Mouse (Mus musculus) hindbrain, embryonic 14.5 days (tissue): ENCODE measurements at regions not wholly inside any gene's neighbourhood (a gene's known extent, or its start where the extent isn't known, plus 50 kb on each side); places are given as distances from the start of the nearest gene placed in this dataset.

Experiments
- ATAC-seq: fragments of 200-750 bp; cut with Nextera tagmentation; 2 replicates; pipeline ENCODE4 v1.8.0; 2017; ENCODE audit warnings: moderate number of reproducible peaks, mild to moderate bottlenecking, moderate TSS enrichment, moderate library complexity; ENCODE audit not compliant: low FRiP score
- DNase-seq: peaks from one replicate; pipeline ENCODE4 v3.0.0-alpha.2; 2015; ENCODE audit warnings: low spot score
- H3K27ac ChIP-seq: fragments of 300-500 bp; sonication (generic); 2 replicates; pipeline ENCODE4 v1.5.1; 2014; ENCODE audit warnings: mild to moderate bottlenecking, moderate library complexity
- H3K27me3 ChIP-seq: fragments of 300-500 bp; sonication (generic); 2 replicates; pipeline ENCODE4 v1.6.1; 2014; ENCODE audit warnings: mild to moderate bottlenecking, low read length, mixed read lengths; ENCODE audit not compliant: control insufficient read depth, insufficient read depth
- H3K36me3 ChIP-seq: fragments of 300-500 bp; sonication (generic); replicated peaks from 2 replicates; pipeline ENCODE4 v1.6.1; 2014; ENCODE audit not compliant: control insufficient read depth, insufficient read depth
- H3K4me1 ChIP-seq: fragments of 300-500 bp; sonication (generic); replicated peaks from 2 replicates; pipeline ENCODE4 v1.6.1; 2014; ENCODE audit warnings: antibody characterized with exemption, low read length, mixed read lengths; ENCODE audit not compliant: control insufficient read depth, insufficient read depth
- H3K4me2 ChIP-seq: fragments of 300-500 bp; sonication (generic); replicated peaks from 2 replicates; pipeline ENCODE4 v1.6.1; 2014; ENCODE audit warnings: mild to moderate bottlenecking, moderate library complexity
- H3K4me3 ChIP-seq: fragments of 300-500 bp; sonication (generic); replicated peaks from 2 replicates; pipeline ENCODE4 v1.5.1; 2014; ENCODE audit warnings: mild to moderate bottlenecking, low read length
- H3K9ac ChIP-seq: fragments of 300-500 bp; sonication (generic); 2 replicates; pipeline ENCODE4 v1.6.1; 2014
- H3K9me3 ChIP-seq: fragments of 300-500 bp; sonication (generic); 2 replicates; pipeline ENCODE4 v1.6.1; 2016; ENCODE audit warnings: low read length; ENCODE audit not compliant: control insufficient read depth
- WGBS: fragments of 180-500 bp; shearing (Covaris S2); extraction: QIAGEN DNeasy Blood & Tissue Kit; methylation state at CpG from one replicate; pipeline ENCODE4 v1.1.7; 2014; 5-methylcytosine and 5-hydroxymethylcytosine counted together

DNA sequence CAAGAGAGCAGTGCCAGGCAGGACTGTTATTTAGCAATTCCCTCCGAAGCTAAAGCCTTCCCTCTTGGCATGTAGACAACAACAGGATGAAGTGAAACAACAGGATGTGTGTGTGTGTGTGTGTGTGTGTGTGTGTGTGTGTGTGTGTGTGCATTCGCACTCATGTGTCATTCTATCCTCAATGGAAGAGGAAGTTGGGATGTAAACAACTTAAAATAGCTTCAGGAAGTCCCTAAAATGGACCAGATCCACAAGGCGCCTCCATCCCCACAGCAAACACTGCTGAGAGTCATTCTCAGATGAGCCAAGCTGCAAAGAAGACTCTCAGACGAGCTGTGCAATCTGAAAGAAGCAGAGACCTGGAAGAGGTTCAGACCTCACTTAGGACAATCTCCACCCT, 114.4 kb upstream of the Dock1 start:
- Histone ChIP-seq H3K27me3 (no peaks in the 10 kb centered on the region), H3K4me1 (0 out of 2 replicates have a peak, but pooled peaks cover 6% of the 10 kb centered on the region), H3K9ac (no peak overlapping the region), H3K27ac (no peak overlapping the region), H3K9me3 (no peaks in the 10 kb centered on the region), H3K36me3 (no peaks in the 10 kb centered on the region), H3K4me3 (no peak overlapping the region), H3K4me2 (no peak overlapping the region)
- DNase-seq (no peak), ATAC-seq (no peak)
- WGBS, result 89% methylated on average over 4 of the region's 4 CpGs

DNA sequence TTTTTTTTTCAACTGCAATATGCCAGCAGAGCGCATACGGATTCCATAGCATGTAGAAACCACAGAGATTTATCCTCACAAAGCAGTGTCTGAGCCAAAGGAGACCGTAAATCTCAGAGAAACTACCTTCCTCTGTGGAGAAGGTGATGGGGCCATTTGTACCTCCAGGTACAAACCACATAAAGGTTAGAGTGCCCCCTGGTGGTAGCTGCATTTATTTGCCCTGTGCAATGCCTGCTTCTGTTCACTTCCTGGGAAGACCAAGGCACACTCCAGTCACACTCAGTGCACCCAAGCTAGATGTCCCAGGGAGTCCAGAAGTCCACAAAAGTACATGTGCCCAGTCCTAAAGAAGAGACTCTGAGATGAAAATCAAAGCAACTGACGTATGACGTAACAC, 104.1 kb upstream of the Dock1 start:
- Histone ChIP-seq H3K36me3 (no peaks in the 10 kb centered on the region), H3K27ac (no peak overlapping the region), H3K4me2 (no peak overlapping the region), H3K9me3 (no peaks in the 10 kb centered on the region), H3K9ac (no peak overlapping the region), H3K4me1 (no peaks in the 10 kb centered on the region), H3K4me3 (no peak overlapping the region), H3K27me3 (no peaks in the 10 kb centered on the region)
- ATAC-seq, result no peak
- peak; percentile 66 for DNase-seq
- WGBS, result 74% methylated on average over 5 of the region's 5 CpGs

GRCm38 (mm10) chr7:134569247-134569646, 101.2 kb upstream of the Dock1 start:
- H3K9ac ChIP-seq, result no peak overlapping the region
- no peak overlapping the region for H3K27ac ChIP-seq
- ATAC-seq, result no peak
- H3K36me3 ChIP-seq, result no peaks in the 10 kb centered on the region
- no peak overlapping the region for H3K4me2 ChIP-seq
- no peaks in the 10 kb centered on the region for H3K27me3 ChIP-seq
- no peak for DNase-seq
- H3K9me3 ChIP-seq, result no peaks in the 10 kb centered on the region
- 84% methylated on average over 3 of the region's 3 CpGs for WGBS
- no peak overlapping the region for H3K4me3 ChIP-seq
- no peaks in the 10 kb centered on the region for H3K4me1 ChIP-seq

DNA sequence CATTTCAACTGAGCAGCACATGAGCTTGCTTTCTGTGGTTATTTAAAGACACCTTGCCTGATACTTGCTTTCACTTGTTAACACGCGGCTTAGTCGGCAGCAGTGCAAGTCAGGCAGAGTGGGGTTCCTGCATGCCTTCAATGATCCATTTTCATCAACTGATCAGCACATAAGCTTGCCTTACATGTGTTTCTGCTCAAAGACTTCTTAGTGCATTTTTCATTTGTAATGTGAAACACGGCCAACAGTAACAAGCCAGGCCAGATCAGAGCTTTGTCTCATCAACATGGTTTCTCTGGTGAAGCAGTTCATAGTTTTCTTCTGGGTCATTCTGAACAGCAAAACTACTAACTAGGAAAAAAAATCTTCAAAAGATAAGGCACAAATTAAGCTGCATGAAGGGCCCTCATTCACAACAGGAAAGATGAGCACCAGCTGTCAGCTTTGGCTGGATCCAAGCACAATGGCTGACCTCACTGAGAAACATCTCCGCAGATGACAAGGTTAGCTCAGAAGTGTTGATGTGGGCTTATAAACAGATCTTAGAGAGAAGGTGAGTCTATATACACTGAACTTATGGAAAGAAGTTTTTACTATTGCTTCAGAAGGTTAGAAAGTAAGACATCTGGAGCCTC, 100.2 kb upstream of the Dock1 start:
- ATAC-seq (no peak), DNase-seq (no peak)
- Histone ChIP-seq H3K27me3 (no peaks in the 10 kb centered on the region), H3K4me2 (no peak overlapping the region), H3K9me3 (no peaks in the 10 kb centered on the region), H3K27ac (no peak overlapping the region), H3K36me3 (no peaks in the 10 kb centered on the region), H3K9ac (no peak overlapping the region), H3K4me3 (no peak overlapping the region), H3K4me1 (no peaks in the 10 kb centered on the region)
- 93% methylated on average over 5 of the region's 5 CpGs for WGBS

GRCm38 (mm10) chr7:134581746-134582145, 88.7 kb upstream of the Dock1 start:
- Histone ChIP-seq H3K4me2 (no peak overlapping the region), H3K27ac (no peak overlapping the region), H3K4me1 (no peaks in the 10 kb centered on the region), H3K9me3 (no peaks in the 10 kb centered on the region), H3K27me3 (no peaks in the 10 kb centered on the region), H3K9ac (no peak overlapping the region), H3K4me3 (no peak overlapping the region), H3K36me3 (no peaks in the 10 kb centered on the region)
- DNase-seq, result no peak
- no peak for ATAC-seq

- H3K4me2 ChIP-seq, result no peak overlapping the region
- ATAC-seq, result no peak
- H3K27me3 ChIP-seq, result no peaks in the 10 kb centered on the region
- no peak overlapping the region for H3K4me3 ChIP-seq
- DNase-seq, result no peak
- H3K9ac ChIP-seq, result no peak overlapping the region
- no peaks in the 10 kb centered on the region for H3K9me3 ChIP-seq
- no peaks in the 10 kb centered on the region for H3K36me3 ChIP-seq
- H3K27ac ChIP-seq, result no peak overlapping the region
- H3K4me1 ChIP-seq, result no peaks in the 10 kb centered on the region
- WGBS, result 85% methylated on average over 5 of the region's 5 CpGs
These were observed 85.0 kb upstream of the Dock1 start for GRCm38 (mm10) chr7:134585478-134585877.

- Histone ChIP-seq H3K9ac (no peak overlapping the region), H3K36me3 (no peaks in the 10 kb centered on the region), H3K27ac (no peak overlapping the region), H3K4me2 (no peak overlapping the region), H3K9me3 (no peaks in the 10 kb centered on the region), H3K4me1 (no peaks in the 10 kb centered on the region), H3K27me3 (no peaks in the 10 kb centered on the region), H3K4me3 (no peak overlapping the region)
- 95% methylated on average over 6 of the region's 6 CpGs for WGBS
- DNase-seq, result no peak
- ATAC-seq, result no peak
These were observed 83.5 kb upstream of the Dock1 start for GRCm38 (mm10) chr7:134586990-134587389.

DNA sequence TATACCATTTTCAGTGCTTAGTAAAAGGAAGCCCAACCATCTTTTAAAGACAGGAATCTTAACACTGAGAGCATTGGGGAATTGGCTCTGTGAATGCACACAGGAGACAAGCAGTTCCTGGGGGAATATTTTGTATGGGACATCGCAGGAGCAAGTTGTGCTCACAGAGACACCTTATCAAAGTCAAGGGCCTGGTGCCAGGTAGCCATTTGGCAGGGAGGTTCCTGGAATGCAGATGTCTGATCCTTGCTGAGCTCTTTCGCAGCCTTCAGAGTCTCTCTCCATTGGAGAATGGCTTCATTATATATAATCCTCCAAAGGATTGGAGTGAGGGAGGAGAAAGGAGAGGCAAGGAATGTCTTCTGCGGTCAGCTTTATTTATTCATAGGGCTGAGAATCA, 62.6 kb upstream of the Dock1 start:
- no peaks in the 10 kb centered on the region for H3K27me3 ChIP-seq
- no peak overlapping the region for H3K27ac ChIP-seq
- no peak overlapping the region for H3K4me2 ChIP-seq
- DNase-seq (no peak), ATAC-seq (no peak)
- H3K9me3 ChIP-seq, result no peaks in the 10 kb centered on the region
- no peak overlapping the region for H3K9ac ChIP-seq
- H3K4me1 ChIP-seq, result peaks cover 20% of the 10 kb centered on the region; the same call in 1 of the 2 replicates
- H3K4me3 ChIP-seq, result no peak overlapping the region
- H3K36me3 ChIP-seq, result no peaks in the 10 kb centered on the region
- 56% methylated on average over 3 of the region's 3 CpGs for WGBS

DNA sequence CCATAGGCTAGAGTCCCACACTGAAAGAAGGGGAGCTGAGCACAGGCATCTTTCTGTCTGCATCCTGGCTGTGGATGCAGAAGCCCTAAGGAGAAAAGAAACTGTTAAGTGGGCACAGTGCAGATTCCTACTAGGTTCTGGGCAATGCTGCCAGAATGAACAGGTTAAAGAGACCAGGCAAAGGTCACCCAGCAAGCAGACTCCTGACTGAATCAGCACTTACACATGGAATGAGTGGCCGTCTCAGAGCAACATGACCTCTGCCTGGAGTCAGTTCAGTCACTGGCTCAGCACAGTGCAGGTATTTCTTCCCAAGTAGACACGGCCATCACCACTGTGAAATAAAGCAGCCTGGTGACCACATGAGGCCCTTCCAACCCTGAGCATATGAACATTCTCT, 60.3 kb upstream of the Dock1 start:
- H3K9me3 ChIP-seq, result no peaks in the 10 kb centered on the region
- WGBS, result 78% methylated on average over 2 of the region's 2 CpGs
- H3K36me3 ChIP-seq, result no peaks in the 10 kb centered on the region
- H3K27ac ChIP-seq, result no peak overlapping the region
- ATAC-seq, result no peak
- no peak overlapping the region for H3K4me3 ChIP-seq
- no peak for DNase-seq
- H3K4me1 ChIP-seq, result peaks cover 20% of the 10 kb centered on the region; the same call in 1 of the 2 replicates
- no peaks in the 10 kb centered on the region for H3K27me3 ChIP-seq
- H3K9ac ChIP-seq, result no peak overlapping the region
- no peak overlapping the region for H3K4me2 ChIP-seq

DNA sequence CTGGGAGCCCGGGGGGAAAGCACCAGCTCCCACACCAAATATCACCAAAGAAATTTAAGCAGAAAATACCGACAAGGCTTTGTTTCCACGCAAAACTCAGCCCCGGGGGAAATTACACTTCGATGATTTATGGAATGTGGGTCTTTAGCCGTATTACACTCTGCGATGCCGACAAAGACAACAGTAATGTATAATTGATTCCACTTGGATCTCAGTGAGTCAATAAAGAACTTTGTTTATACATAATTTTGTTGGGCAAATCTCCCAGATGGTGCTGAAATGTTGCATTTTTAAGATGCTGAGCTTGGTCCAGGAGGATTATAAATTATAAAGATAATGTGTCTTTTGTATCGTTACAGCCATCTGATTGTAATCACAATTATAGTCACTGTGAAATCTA, 59.1 kb upstream of the Dock1 start:
- Histone ChIP-seq H3K9ac (no peak overlapping the region), H3K4me1 (peaks cover 20% of the 10 kb centered on the region; the same call in 1 of the 2 replicates), H3K27me3 (no peaks in the 10 kb centered on the region), H3K9me3 (no peaks in the 10 kb centered on the region), H3K4me2 (no peak overlapping the region), H3K27ac (no peak overlapping the region; the same call in 1 of the 2 replicates), H3K36me3 (no peaks in the 10 kb centered on the region), H3K4me3 (no peak overlapping the region)
- DNase-seq (peak; percentile 40), ATAC-seq (no peak)
- 49% methylated on average over 9 of the region's 9 CpGs for WGBS
